Mouse (Mus musculus) heart, adult 8-10 months (tissue): ENCODE data around the gene Dnaaf3. TPM values are rescaled to one million over a fixed set of nuclear protein-coding genes. Genes with fewer than 3 reads are reported as not detected.

ENCODE experiments used
- DNase-seq: peaks from one replicate; pipeline ENCODE4 v3.0.0; 2022; ENCODE audit warnings: low spot score
- total RNA-seq, 4 experiments: library from RNA; stranded (reverse); gene quantifications; 2 replicates each; pipeline ENCODE4 v1.2.4; 2022

The Dnaaf3 gene
- total RNA-seq, 4 experiments from 2014 or later: 2.3 to 3.0 (median 2.6) TPM

GRCm38 (mm10) chr7:4522292-4522691 lies 10.0 kb downstream of the Dnaaf3 start:
- peak; percentile 62 for DNase-seq

DNA sequence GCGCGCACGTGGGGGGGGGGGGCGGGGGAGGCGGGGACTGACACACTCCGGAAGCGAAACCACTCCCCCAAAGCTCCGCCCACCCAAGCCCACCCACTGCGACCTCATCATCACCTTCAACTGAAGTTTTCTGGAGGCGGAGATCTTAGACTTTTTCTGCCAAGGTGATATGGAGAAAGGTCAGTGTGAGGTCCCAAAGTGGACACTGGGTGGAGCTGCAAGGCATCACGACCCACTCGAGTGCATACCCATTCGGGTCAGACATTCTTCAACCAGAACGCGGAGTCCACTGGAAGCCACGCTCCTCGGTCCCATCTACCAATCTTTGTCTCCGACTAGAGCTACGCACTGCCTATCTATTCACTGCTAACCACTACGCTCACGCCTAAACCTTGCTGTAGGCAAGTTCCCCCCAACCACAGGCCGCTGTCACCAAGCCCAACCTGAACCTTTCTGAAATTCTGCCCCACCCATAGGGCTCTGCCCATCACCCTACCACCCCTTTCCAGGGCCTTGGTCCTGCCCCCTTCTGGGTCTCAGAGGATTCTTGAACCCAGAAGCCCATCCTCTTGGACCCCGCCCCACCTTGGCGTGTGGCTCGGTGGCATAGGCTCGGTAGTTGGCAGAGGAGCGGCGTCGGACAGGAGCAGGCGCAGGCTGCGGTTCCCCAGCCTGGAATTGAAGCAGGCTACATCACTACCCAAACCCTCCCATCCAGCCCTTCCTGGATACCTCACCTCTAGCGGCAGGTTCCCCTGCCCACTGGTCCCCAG lies 10.8 kb downstream of the Dnaaf3 start:
- no peak for DNase-seq

DNA sequence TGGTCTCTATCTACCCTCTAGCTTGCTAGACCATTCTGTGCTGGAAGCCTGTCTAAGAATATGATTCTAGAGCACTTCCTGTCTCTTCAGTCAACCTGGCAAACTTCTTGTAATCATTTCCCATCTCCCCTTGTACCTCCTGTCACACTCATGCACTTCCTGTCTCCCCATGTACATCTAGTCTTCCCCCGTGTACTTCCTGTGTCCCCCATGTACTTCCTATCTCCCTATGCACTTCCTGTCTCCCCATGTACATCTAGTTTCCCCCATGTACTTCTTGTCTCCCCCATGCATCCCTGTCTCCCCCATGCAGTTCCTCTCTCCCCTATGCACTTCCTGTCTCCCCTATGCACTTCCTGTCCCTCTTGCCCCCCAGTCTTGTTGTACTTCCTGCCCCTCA lies 13.8 kb downstream of the Dnaaf3 start:
- no peak for DNase-seq

DNA sequence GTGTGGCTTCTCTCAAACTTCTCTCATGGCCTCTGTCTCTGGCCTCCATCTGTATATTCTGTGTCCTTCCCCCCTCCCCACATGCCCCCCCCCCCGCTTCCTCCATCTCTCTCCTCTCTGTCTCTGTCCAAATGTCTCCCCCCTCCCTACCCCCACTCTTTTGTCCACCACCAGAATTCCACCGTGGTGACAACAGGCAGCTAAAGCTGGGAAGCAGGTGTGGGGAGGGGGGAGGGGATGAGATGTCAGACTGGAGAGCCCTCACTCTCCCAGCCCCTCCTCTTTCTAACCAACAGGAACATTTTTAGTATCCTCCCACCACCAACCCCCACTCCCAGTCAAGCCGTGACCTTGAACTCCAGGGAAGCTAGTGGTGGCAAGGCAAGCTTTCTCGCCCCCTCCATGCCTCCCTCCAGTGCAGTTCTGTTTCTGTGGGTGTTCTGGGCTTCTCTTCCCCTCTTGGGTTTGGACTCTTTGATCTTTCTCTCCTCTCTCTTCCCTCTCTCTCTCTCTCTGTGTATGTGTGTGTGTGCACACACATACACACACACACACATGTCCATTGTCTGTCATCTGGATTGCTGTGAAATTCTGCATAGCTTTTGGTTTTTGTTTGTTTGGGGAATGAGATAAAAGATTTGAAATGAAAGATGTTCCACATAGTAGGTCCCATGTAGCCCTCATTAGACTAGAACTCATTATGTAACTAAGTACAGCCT lies 15.8 kb downstream of the Dnaaf3 start, which contains the start of gene Tnnt1:
TSS of gene Tnnt1 (minus strand) at position 51 of the 719 bp plus-strand sequence.
- DNase-seq: no peak

- no peak for DNase-seq
Observed at GRCm38 (mm10) chr7:4515853-4516252, 16.4 kb downstream of the Dnaaf3 start.

DNA sequence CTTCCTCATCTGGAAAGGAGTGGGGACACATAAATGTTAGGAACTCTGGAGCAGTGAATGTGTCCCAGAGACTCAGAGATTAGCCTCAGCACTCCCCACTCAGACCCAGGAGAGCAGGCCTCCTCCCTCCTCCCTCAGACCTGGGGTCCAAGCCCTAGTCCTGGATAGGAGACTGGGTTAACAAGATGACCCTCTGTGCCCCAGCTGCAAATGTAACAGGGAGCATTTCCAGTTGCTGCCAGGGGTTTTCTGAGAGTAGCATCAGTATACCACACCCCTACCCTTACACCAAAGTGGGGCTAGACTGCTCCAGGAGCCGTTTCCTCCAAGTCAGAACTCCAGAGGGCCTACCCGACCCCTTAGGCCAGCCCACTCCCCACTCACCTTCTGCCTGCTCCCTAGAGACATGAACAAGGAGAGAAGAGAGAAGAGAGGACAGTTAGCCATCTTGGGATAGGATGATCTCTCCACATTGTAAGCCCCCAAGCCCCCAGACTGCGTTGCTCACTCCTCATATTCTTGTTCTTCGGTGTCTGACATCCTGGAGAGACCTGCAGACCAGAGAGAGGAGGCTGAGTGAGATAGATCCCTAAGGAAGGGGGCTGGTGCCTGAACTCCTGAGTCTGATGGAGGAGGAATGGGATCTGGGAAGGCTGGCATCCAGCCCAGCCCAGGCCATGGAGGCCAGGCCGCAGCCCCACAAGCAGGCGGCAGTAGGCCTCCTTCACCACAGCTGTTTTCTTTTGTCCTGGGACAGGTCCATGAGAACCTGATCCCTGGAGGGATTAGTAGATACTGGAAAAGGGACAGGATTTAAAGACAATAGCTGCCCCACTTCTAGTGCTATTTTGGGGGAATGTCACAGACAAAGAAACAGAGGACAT lies 18.2 kb downstream of the Dnaaf3 start:
- DNase-seq: no peak

DNA sequence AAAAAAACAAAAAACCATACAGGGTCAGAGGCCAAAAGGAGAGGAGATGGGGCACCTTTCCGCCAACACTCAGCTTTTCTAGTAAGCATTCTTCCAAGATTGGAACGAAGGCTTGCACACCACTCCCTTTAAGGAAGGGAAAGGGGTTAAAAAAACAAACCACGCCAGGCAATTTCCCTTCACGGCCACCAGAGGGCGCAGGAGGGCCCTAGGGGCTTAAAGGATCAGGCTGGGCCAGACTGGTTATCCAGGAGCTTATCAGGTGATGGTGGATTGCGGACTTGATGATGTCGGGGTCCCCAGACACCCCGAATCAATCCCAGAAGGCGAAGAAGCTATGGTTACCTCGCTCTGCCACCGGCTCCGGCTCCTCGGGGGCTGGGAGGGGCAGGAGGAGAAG lies 19.0 kb downstream of the Dnaaf3 start:
- no peak for DNase-seq

DNA sequence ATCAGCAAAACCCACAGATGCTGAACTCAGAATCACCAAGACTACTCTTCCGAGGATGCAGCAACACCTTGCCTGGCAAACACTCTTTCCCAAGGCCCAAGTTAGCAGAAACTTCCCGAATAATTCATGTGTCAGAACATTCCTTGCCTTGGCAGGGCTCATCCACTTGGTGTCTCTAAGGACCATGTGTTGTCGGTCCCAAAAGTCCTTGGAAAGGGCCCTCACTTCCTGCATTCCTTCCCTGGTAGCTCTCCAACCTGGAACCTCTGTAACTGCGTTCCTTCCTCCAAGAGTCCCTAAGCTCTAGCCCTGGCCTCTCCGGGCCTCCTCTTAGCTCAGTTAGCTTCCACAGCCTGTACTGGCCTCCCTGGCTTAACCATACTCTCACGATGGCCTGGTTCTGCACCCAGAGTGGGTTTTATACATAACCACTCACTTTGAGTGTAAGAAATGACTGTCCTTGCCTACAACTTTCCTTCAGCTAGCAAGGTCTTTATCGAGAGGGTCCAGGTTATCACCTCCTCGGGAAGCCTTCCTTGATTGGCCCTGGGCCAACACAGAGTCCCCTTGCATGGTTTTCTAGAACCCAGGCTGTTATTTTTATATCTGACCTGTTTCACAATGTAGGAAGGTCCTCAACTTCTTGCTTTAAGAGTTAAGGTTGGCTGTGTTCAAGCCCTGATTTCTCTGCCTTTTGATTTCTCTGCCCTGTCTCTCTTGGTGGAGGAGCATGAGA lies 20.6 kb downstream of the Dnaaf3 start:
- DNase-seq: no peak

DNA sequence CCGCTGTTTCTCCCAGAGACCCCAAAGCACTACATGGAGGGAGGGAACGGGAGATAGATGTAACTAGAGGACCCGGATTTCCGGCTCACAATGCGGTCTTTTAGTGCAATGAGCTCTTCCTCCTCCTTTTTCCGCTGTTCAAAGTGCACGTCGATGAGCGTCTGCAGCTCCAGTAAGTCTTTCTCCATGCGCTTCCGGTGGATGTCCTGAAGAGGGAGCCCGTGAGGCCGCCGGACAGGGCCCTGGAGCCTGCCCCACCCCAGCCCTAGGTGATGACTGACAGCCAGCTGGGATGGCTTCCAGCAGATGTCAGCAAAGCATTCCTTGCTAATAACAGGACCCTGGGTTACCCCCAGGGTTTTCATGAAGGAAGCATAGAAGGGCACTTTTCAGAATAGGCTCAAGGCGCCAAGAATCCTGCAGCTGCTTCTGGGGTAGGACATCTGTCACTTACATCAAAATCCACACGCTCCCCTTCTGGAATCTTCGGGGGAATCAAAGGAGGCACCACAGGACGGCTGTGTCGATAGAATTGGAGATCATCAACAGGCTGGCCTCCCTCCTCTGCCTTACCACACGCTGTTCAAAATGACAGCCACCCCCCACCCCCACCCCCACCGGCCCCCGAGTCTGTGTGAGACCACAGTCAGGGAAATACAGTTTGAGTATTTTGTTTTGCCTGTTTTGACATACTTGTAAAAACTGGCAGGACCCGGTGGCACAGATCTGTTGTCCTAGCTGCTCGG lies 22.2 kb downstream of the Dnaaf3 start:
- peak; percentile 84 for DNase-seq

DNA sequence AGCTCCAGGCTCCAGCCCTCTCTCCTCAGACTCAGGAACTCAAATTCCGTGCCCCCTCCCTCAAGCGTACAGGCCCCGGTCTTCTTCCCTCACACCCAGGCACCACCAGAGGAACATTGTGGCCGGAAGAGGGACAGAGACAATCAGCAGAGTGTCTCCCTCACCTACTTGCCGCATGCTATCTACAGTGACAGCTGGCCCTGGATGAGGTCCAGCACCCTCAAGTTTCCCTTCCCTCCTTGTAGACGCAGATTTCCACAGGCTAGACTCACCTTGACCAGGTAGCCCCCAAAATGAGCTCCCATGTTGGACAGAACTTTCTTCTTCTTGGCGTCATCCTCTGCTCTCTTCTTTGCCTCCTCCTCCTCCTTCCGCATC lies 23.5 kb downstream of the Dnaaf3 start:
- no peak for DNase-seq

- no peak for DNase-seq
Observed at GRCm38 (mm10) chr7:4508062-4508738, 24.1 kb downstream of the Dnaaf3 start.

DNA sequence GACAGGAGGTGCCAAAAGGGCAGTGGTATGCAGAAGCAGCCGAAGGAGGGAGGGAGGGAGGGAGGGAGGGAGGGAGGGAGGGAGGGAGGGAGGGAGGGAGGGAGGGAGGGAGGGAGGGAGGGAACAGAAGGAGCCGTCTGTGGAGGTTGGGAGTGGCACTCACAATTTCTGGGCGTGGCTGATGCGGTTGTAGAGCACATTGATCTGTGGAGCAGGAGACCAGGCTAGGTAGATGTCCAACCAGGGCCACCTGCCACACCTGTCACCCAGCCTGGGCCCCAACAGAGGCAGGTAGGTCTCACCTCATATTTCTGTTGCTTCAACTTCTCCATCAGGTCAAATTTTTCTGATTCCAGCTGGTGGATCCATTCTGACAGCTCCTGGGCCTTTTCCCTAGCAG lies 25.0 kb downstream of the Dnaaf3 start:
- no peak for DNase-seq

DNA sequence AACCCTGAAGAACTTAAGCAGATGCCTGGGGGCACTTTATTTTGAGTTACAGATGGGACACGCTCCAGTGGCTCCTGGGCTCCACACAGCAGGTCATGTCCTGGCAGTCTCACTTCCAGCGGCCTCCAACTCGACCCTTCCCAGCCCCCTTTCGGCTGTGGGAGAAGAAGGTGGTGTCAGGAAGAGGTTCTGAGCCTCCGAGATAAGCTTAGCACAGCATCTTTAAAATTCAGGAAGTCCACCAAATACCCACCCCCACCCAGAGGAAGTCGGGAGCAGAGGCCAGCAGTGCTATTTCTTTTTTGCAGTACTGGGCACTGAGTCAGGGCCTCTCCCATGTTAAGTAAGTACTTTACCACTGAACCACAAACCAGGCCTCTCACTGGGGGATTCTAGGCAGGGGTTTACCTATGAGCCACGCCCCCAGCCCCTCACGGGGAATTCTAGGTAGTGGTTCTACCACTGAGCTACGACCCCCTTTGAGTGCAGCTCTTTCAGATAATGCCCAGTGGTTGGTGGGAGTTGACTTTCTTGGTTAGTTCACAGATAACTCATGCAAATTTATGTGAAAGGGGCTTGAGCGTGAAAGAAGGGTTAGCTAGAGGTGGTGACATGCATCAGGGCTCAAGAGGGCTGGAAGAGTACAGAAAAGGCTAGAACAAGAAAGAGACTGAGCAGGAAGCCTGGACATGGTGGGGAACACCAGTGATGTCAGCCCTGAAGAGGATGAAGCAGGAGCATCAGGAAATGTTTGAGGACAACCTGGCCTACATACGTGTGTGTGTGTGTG lies 27.4 kb downstream of the Dnaaf3 start:
- DNase-seq: no peak

DNA sequence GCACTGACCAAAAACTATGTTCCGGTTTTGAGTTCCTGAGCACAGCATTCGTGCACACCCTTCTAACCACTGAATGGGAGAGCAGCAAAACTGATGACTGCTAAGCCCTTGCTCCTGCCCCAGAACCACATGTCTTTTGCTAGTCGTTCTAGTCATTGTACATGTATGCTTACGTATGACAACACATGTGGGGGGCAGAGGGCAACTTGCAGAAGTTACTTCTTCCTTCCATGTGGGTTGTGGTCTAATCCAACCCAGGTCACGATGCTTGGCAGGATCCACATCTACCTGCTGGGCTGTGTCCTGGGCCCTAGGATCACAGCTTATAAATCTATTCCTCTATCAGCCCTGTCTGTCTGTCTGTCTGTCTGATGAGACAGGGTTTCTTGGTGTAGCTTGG lies 28.4 kb downstream of the Dnaaf3 start:
- DNase-seq: no peak

- no peak for DNase-seq
Observed at GRCm38 (mm10) chr7:4503100-4503499, 29.2 kb downstream of the Dnaaf3 start.

DNA sequence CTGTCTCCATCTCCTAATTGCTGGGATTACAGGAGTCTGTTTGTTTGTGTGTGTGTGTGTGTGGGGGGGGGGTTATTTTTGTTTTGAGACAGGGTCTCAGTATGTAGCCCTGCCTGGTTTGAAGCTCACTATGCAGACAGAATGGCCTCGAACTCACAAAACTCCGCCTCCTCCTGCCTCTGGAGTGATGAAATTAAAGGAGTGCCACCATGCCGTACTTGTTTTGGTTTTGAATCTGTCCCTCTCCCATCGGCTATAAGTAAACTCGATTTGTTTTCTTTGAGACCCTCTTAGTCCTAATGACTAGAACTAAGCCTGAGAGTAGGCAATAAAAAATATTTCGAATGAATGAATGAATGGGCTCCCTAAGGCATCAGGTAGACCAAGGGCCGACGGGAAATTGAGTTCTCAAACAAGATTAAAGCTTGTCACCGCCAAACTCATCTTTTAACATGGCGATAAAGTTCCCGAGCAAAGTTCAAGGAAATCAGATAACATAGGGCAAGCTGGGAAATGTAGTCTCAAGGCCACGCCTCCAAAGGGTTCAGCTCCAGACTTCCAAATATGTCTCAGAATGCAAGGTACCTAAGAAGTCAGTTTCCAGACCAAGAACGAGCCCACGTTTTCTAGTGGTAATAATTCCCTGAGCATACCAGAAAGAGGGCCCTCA lies 29.7 kb downstream of the Dnaaf3 start:
- DNase-seq: peak; percentile 70

- peak; percentile 97 for DNase-seq
Observed at GRCm38 (mm10) chr7:4501558-4502397, 30.5 kb downstream of the Dnaaf3 start, which contains the start of gene Ppp1r12c. Gene Ppp1r12c (minus strand): TSS chr7:4501680.
